In genomic region chr8:111863280-111863679, GRCm38 (mm10) we compare ENCODE assay signal across 22 mouse cellular contexts. TPM values are rescaled to one million over a fixed set of nuclear protein-coding genes. Genes with fewer than 3 reads are reported as not detected.
DNase-seq lines count a peak whose midpoint lies in the region; ATAC-seq and TF ChIP-seq lines count a peak whose summit lies in the region.
"Had no signal": no experiment of that assay in that cellular context is flagged by ENCODE, and none has a peak within 500 bp of the region (broad histone marks: within the 10 kb centered on the region; RNA-seq: fewer than 3 reads in every experiment).

No protein-coding gene starts in this region.

- H3K9ac ChIP-seq in kidney, embryonic 16.5 days (replicated peaks; ENCODE audit: low read length): no peak overlapping the region
- no peak overlapping the region for H3K9ac ChIP-seq in kidney, embryonic 14.5 days (ENCODE audit: low read depth, low read length)
- no peak overlapping the region for H3K9ac ChIP-seq in lung, embryonic 14.5 days
- H3K9ac ChIP-seq: embryonic facial prominence, embryonic 13.5 days; forebrain, embryonic 13.5 days; forebrain, postnatal 0 days; heart, embryonic 12.5 days; hindbrain, embryonic 12.5 days had no signal

- no peak for ATAC-seq in kidney, embryonic 16.5 days (ENCODE audit: low FRiP score, low TSS enrichment)
- no peak for ATAC-seq in kidney, embryonic 14.5 days (ENCODE audit: low FRiP score, low TSS enrichment)
- ATAC-seq in lung, embryonic 14.5 days (ENCODE audit: insufficient read depth): no peak
- peak; percentile 83 for ATAC-seq in granulocyte monocyte progenitor cell, adult 5-6 weeks (replicated peaks; ENCODE audit: poor library complexity, severe bottlenecking)
- ATAC-seq: forebrain, embryonic 13.5 days; forebrain, postnatal 0 days; hindbrain, embryonic 16.5 days had no signal

- H3K27me3 ChIP-seq in kidney, embryonic 16.5 days (ENCODE audit: insufficient read depth, low read length): no peaks in the 10 kb centered on the region
- no peaks in the 10 kb centered on the region for H3K27me3 ChIP-seq in kidney, embryonic 14.5 days (ENCODE audit: control insufficient read depth, insufficient read depth, low read length)
- no peaks in the 10 kb centered on the region for H3K27me3 ChIP-seq in lung, embryonic 14.5 days (ENCODE audit: insufficient read depth, low read length)
- H3K27me3 ChIP-seq: embryonic facial prominence, embryonic 13.5 days; forebrain, embryonic 13.5 days; heart, embryonic 12.5 days; hindbrain, embryonic 12.5 days had no signal

- 80% methylated on average over 4 of the region's 4 CpGs for WGBS in kidney, embryonic 16.5 days
- WGBS in kidney, embryonic 14.5 days: 82% methylated on average over 4 of the region's 4 CpGs
- WGBS in lung, embryonic 14.5 days: 81% methylated on average over 4 of the region's 4 CpGs

- peaks cover 4% of the 10 kb centered on the region; the same call in 1 of the 2 replicates for H3K36me3 ChIP-seq in kidney, embryonic 16.5 days (ENCODE audit: insufficient read depth, low read length)
- no peaks in the 10 kb centered on the region; the same call in 1 of the 2 replicates for H3K36me3 ChIP-seq in kidney, embryonic 14.5 days (ENCODE audit: control insufficient read depth, insufficient read depth, low read length)
- peaks cover 12% of the 10 kb centered on the region; the same call in 1 of the 2 replicates for H3K36me3 ChIP-seq in lung, embryonic 14.5 days (ENCODE audit: insufficient read depth)

- H3K4me1 ChIP-seq in kidney, embryonic 16.5 days (ENCODE audit: insufficient read depth, low read length): no peaks in the 10 kb centered on the region
- H3K4me1 ChIP-seq in kidney, embryonic 14.5 days (ENCODE audit: control insufficient read depth, insufficient read depth, low read length): no peaks in the 10 kb centered on the region
- no peaks in the 10 kb centered on the region for H3K4me1 ChIP-seq in lung, embryonic 14.5 days (ENCODE audit: insufficient read depth)
- H3K4me1 ChIP-seq: embryonic facial prominence, embryonic 13.5 days; forebrain, embryonic 13.5 days; heart, embryonic 12.5 days; hindbrain, embryonic 12.5 days had no signal

- TF ChIP-seq CTCF in lung, embryonic 14.5 days (IDR thresholded peaks at IDR 0.05; ENCODE audit: low read depth): no peak

- no peak overlapping the region for H3K4me3 ChIP-seq in kidney, embryonic 16.5 days (ENCODE audit: low read length)
- H3K4me3 ChIP-seq in kidney, embryonic 14.5 days (ENCODE audit: low read length): no peak overlapping the region
- no peak overlapping the region for H3K4me3 ChIP-seq in lung, embryonic 14.5 days (ENCODE audit: low read depth, low read length)
- H3K4me3 ChIP-seq: embryonic facial prominence, embryonic 13.5 days; forebrain, embryonic 13.5 days; heart, embryonic 12.5 days; hindbrain, embryonic 12.5 days had no signal

- H3K4me2 ChIP-seq in kidney, embryonic 16.5 days (replicated peaks; ENCODE audit: low read depth, low read length): no peak overlapping the region
- no peak overlapping the region for H3K4me2 ChIP-seq in kidney, embryonic 14.5 days (replicated peaks; ENCODE audit: low read depth, low read length)
- no peak overlapping the region for H3K4me2 ChIP-seq in lung, embryonic 14.5 days
- H3K4me2 ChIP-seq: embryonic facial prominence, embryonic 13.5 days; forebrain, embryonic 13.5 days; heart, embryonic 12.5 days; hindbrain, embryonic 12.5 days had no signal

- H3K9me3 ChIP-seq in kidney, embryonic 16.5 days (ENCODE audit: low read length): no peaks in the 10 kb centered on the region
- H3K9me3 ChIP-seq in kidney, embryonic 14.5 days (ENCODE audit: control insufficient read depth, low read length): no peaks in the 10 kb centered on the region
- H3K9me3 ChIP-seq in lung, embryonic 14.5 days (ENCODE audit: low read depth, low read length): no peaks in the 10 kb centered on the region
- H3K9me3 ChIP-seq: embryonic facial prominence, embryonic 13.5 days; forebrain, embryonic 13.5 days; heart, embryonic 12.5 days; hindbrain, embryonic 12.5 days had no signal

- H3K27ac ChIP-seq in kidney, embryonic 16.5 days (ENCODE audit: low read length): peak overlapping the region; percentile 74
- H3K27ac ChIP-seq in kidney, embryonic 14.5 days (ENCODE audit: low read depth, low read length): no peak overlapping the region
- peak overlapping the region; percentile 16; the same call in 1 of the 2 replicates for H3K27ac ChIP-seq in lung, embryonic 14.5 days (ENCODE audit: low read depth)
- H3K27ac ChIP-seq: embryonic facial prominence, embryonic 13.5 days; forebrain, embryonic 13.5 days; hindbrain, embryonic 12.5 days had no signal

- DNase-seq in lung, embryonic 14.5 days: peak; percentile 26
- DNase-seq in lung, postnatal 25 days (ENCODE audit: low spot score): no peak
- DNase-seq in 416B (ENCODE audit: low read depth): peak; percentile 80
- DNase-seq in layer of hippocampus, adult 9-11 months: no peak
- no peak for DNase-seq in cerebellum, adult 9-10 months
- DNase-seq: adrenal gland, adult 8-10 months; adrenal gland, postnatal 36 days; cerebellum, adult 2 months; cerebellum, postnatal 14 days; forebrain, postnatal 0 days; gastrocnemius, postnatal 14 days; heart, postnatal 36 days had no signal

RNA-seq across cellular contexts. Expression of gene Cfdp1, which starts 9.2 kb away (rescaled TPM):
- polyA plus RNA-seq in kidney, embryonic 16.5 days (2015; fragmentation: Nextera tagmentation; extraction: Ambion mirVana): 220 and 232 TPM in 2 replicates
- polyA plus RNA-seq in kidney, embryonic 14.5 days (2014; fragmentation: Nextera tagmentation; extraction: Ambion mirVana): 221 and 289 TPM in 2 replicates
- 195 and 200 TPM in 2 replicates for polyA plus RNA-seq in lung, embryonic 14.5 days (2014; fragmentation: Nextera tagmentation; extraction: Ambion mirVana)
- 92.7 and 94.8 TPM in 2 replicates for total RNA-seq in granulocyte monocyte progenitor cell, adult 5-6 weeks (2014; fragmentation: Nextera tagmentation)
- 217 and 238 TPM in 2 replicates for total RNA-seq in granulocyte monocyte progenitor cell, adult 5-6 weeks (2017)

RNA-seq across cellular contexts. Expression of gene Tmem170, which starts 13.3 kb away (rescaled TPM):
- 10.6 and 13.7 TPM in 2 replicates for polyA plus RNA-seq in kidney, embryonic 16.5 days (2015; fragmentation: Nextera tagmentation; extraction: Ambion mirVana)
- 10.6 and 11.7 TPM in 2 replicates for polyA plus RNA-seq in kidney, embryonic 14.5 days (2014; fragmentation: Nextera tagmentation; extraction: Ambion mirVana)
- polyA plus RNA-seq in lung, embryonic 14.5 days (2014; fragmentation: Nextera tagmentation; extraction: Ambion mirVana): 7.0 and 7.3 TPM in 2 replicates
- 0.62 and 2.0 TPM in 2 replicates for total RNA-seq in granulocyte monocyte progenitor cell, adult 5-6 weeks (2014; fragmentation: Nextera tagmentation)
- 0.05 and 0.73 TPM in 2 replicates for total RNA-seq in granulocyte monocyte progenitor cell, adult 5-6 weeks (2017)

RNA-seq across cellular contexts. Expression of gene Chst5, which starts 47.0 kb away (rescaled TPM):
- 1.3 and 1.9 TPM in 2 replicates for polyA plus RNA-seq in kidney, embryonic 16.5 days (2015; fragmentation: Nextera tagmentation; extraction: Ambion mirVana)
- 0.97 and 1.1 TPM in 2 replicates for polyA plus RNA-seq in kidney, embryonic 14.5 days (2014; fragmentation: Nextera tagmentation; extraction: Ambion mirVana)
- polyA plus RNA-seq in lung, embryonic 14.5 days (2014; fragmentation: Nextera tagmentation; extraction: Ambion mirVana): 5.3 and 6.6 TPM in 2 replicates
- not detected in 2 replicates for total RNA-seq in granulocyte monocyte progenitor cell, adult 5-6 weeks (2014; fragmentation: Nextera tagmentation)
- not detected in 2 replicates for total RNA-seq in granulocyte monocyte progenitor cell, adult 5-6 weeks (2017)
- total RNA-seq: adrenal gland, adult 8-10 months; adrenal gland, postnatal 36 days; heart, adult 8-10 months; heart, postnatal 36 days had no signal
- polyA plus RNA-seq: gonadal fat pad, adult 2 months had no signal

Comparison
In these comparisons a context has a peak if more than half of its experiments do, and no peak if none do; other contexts are left out.
1. DNase-seq: peak in lung, embryonic 14.5 days (single experiment) and 416B (single experiment); none in lung, postnatal 25 days (single experiment), layer of hippocampus, adult 9-11 months (single experiment) and cerebellum, adult 9-10 months (single experiment).